26 mouse cellular contexts compared by ENCODE assay signal in genomic region chr6:39214949-39215606, GRCm38 (mm10). TPM values are rescaled to one million over a fixed set of nuclear protein-coding genes. Genes with fewer than 3 reads are reported as not detected.
A peak's percentile ranks its signal among the peaks of the same experiment; 100 is the strongest.
DNase-seq lines count a peak whose midpoint lies in the region; TF ChIP-seq lines count a peak whose summit lies in the region.
"Had no signal": no experiment of that assay in that cellular context is flagged by ENCODE, and none has a peak within 500 bp of the region (broad histone marks: within the 10 kb centered on the region; RNA-seq: fewer than 3 reads in every experiment).

No protein-coding gene starts in this region.

- no peak overlapping the region for H3K4me3 ChIP-seq in testis, adult 2 months (ENCODE audit: control insufficient read depth, low read depth, low read length)
- H3K4me3 ChIP-seq: erythroblast, embryonic 14.5 days; heart, adult 2 months; heart, embryonic 12.5 days; limb, embryonic 12.5 days; liver, embryonic 15.5 days; midbrain, embryonic 15.5 days; neural tube, embryonic 15.5 days had no signal

- H3K27ac ChIP-seq in testis, adult 2 months (ENCODE audit: control insufficient read depth, insufficient read depth, low read depth, low read length): 0 out of 2 replicates have a peak overlapping the region, but pooled peaks have one; percentile 13
- H3K27ac ChIP-seq: heart, adult 2 months; hindbrain, embryonic 14.5 days; limb, embryonic 12.5 days; liver, embryonic 15.5 days; midbrain, embryonic 15.5 days; neural tube, embryonic 15.5 days had no signal

- H3K27me3 ChIP-seq in testis, adult 2 months (ENCODE audit: control insufficient read depth, insufficient read depth, low read length): no peaks in the 10 kb centered on the region
- H3K27me3 ChIP-seq: heart, embryonic 12.5 days; limb, embryonic 12.5 days; liver, embryonic 15.5 days; midbrain, embryonic 15.5 days; neural tube, embryonic 15.5 days had no signal

- DNase-seq in adrenal gland, adult 2 months: peak; percentile 13
- no peak for DNase-seq in adrenal gland, adult 18-20 months (ENCODE audit: low spot score in 2 of 2)
- no peak for DNase-seq in testis, postnatal 10 days (ENCODE audit: low spot score)
- peak; percentile 53 for DNase-seq in lung, postnatal 10 days
- no peak for DNase-seq in ovary, adult 18-20 months (ENCODE audit: low spot score)
- DNase-seq in frontal cortex, postnatal 14 days (ENCODE audit: low spot score in 2 of 2): no peak
- DNase-seq in gastrocnemius, adult 8-10 months (ENCODE audit: low spot score in 2 of 2): no peak
- DNase-seq: adrenal gland, postnatal 36 days; cerebellum, adult 18-20 months; cerebellum, postnatal 14 days; heart, adult 2 months; heart, postnatal 4 days; kidney, adult 9 months; kidney, postnatal 25 days; right cerebral cortex, adult 18-20 months; spleen, adult 18-20 months; thymus, adult 2 months; thymus, postnatal 36 days had no signal

- no peaks in the 10 kb centered on the region for H3K36me3 ChIP-seq in testis, adult 2 months (ENCODE audit: control insufficient read depth, insufficient read depth, low read length)
- H3K36me3 ChIP-seq: heart, embryonic 12.5 days; limb, embryonic 12.5 days; liver, embryonic 15.5 days; midbrain, embryonic 15.5 days; neural tube, embryonic 15.5 days had no signal

- peaks cover 4% of the 10 kb centered on the region for H3K4me1 ChIP-seq in testis, adult 2 months (ENCODE audit: control insufficient read depth, insufficient read depth, low read length)
- H3K4me1 ChIP-seq: heart, embryonic 12.5 days; limb, embryonic 12.5 days; liver, embryonic 15.5 days; midbrain, embryonic 15.5 days; neural tube, embryonic 15.5 days had no signal

- no peak for TF ChIP-seq CTCF in testis, adult 2 months (IDR thresholded peaks at IDR 0.05; ENCODE audit: control insufficient read depth, insufficient read depth, insufficient replicate concordance, low read depth, low read length)

- no peak for TF ChIP-seq POLR2A in testis, adult 2 months (IDR thresholded peaks at IDR 0.05; ENCODE audit: control insufficient read depth, low read depth, low read length)

RNA-seq across cellular contexts. Expression of gene Kdm7a, which starts 8.5 kb away (rescaled TPM):
- total RNA-seq in adrenal gland, adult 2 months (2021): 10 to 100 TPM; 12.2 to 16.2 TPM
- 0.78 and 0.99 TPM in 2 replicates for polyA plus RNA-seq in adrenal gland, adult 2 months (2012; rRNA removed)
- 10 to 100 TPM; 11.6 to 12.9 TPM for total RNA-seq in adrenal gland, adult 18-20 months (2021)
- 3.9 and 5.1 TPM in 2 replicates for polyA plus RNA-seq in testis, adult 2 months (2012; rRNA removed)
- 10 to 100 TPM; 26.3 to 34.3 (median 28.9) TPM for total RNA-seq in gastrocnemius, adult 8-10 months (2022)

Comparison
In these comparisons a context has a peak if more than half of its experiments do, and no peak if none do; other contexts are left out.
1. DNase-seq: peak in adrenal gland, adult 2 months (single experiment) and lung, postnatal 10 days (single experiment); none in adrenal gland, adult 18-20 months (0 of 2), testis, postnatal 10 days (single experiment), ovary, adult 18-20 months (single experiment), frontal cortex, postnatal 14 days (0 of 2) and gastrocnemius, adult 8-10 months (0 of 2).